Mouse (Mus musculus) G1E (cell line): ENCODE results near the gene Agap1. TPM values are rescaled to one million over a fixed set of nuclear protein-coding genes. Genes with fewer than 3 reads are reported as not detected.

Experiments
- ATAC-seq: 2 replicates; pipeline ENCODE4 v1.8.0; 2016; ENCODE audit warnings: mild to moderate bottlenecking; ENCODE audit not compliant: insufficient number of reproducible peaks, poor library complexity, low FRiP score, severe bottlenecking; ENCODE audit errors: extremely low read depth
- DNase-seq: peaks from one replicate; pipeline ENCODE4 v3.0.0; 2012; ENCODE audit warnings: low spot score
- H3K27me3 ChIP-seq: 2 replicates; pipeline ENCODE4 v1.6.1; 2012; ENCODE audit warnings: mild to moderate bottlenecking, low read length, inconsistent platforms; ENCODE audit not compliant: insufficient read depth
- H3K36me3 ChIP-seq: replicated peaks from 2 replicates; pipeline ENCODE3; 2012; ENCODE audit warnings: mild to moderate bottlenecking, inconsistent platforms
- H3K4me1 ChIP-seq: 2 replicates; pipeline ENCODE4 v1.6.1; 2012; ENCODE audit warnings: low read depth, low read length, inconsistent platforms, mixed read lengths; ENCODE audit not compliant: insufficient read depth
- H3K4me3 ChIP-seq: 2 replicates; pipeline ENCODE4 v1.5.1; 2012; ENCODE audit warnings: low read depth, mild to moderate bottlenecking, inconsistent platforms, low read length, moderate library complexity, mixed read lengths
- H3K9me3 ChIP-seq: replicated peaks from 2 replicates; pipeline ENCODE4 v1.6.1; 2012; ENCODE audit warnings: inconsistent platforms
- CTCF ChIP-seq: IDR thresholded peaks from 2 replicates; pipeline ENCODE4 v1.5.1; 2012; ENCODE audit warnings: low read depth, low read length, inconsistent platforms, mixed read lengths
- GATA1 ChIP-seq: IDR thresholded peaks from 2 replicates; pipeline ENCODE4 v1.6.1; 2012; ENCODE audit warnings: borderline replicate concordance, low read length, inconsistent platforms, mixed read lengths
- GATA2 ChIP-seq: IDR thresholded peaks from 2 replicates; pipeline ENCODE4 v1.6.1; 2012; ENCODE audit warnings: low read depth, low read length, inconsistent platforms, borderline replicate concordance
- POLR2AphosphoS5 ChIP-seq: IDR thresholded peaks from 2 replicates; pipeline ENCODE4 v1.6.1; 2012; ENCODE audit warnings: low read depth, low read length, inconsistent platforms; ENCODE audit not compliant: insufficient replicate concordance
- TAL1 ChIP-seq: conservative IDR thresholded peaks from 2 replicates; pipeline ENCODE4 v1.6.1; 2012; ENCODE audit warnings: low read depth, low read length, inconsistent platforms, mixed read lengths
- polyA plus RNA-seq: library from polyadenylated mRNA; stranded (reverse); fragments of >175 nt; gene quantifications from 2 replicates; pipeline ENCODE4 v1.2.3, GENCODE M21; 2012
- total RNA-seq, 2 experiments: library from RNA; stranded (forward) in 1 of 2; stranded (reverse) in 1 of 2; fragments of 200-1000 nt in 1 of 2; fragments of >200 nt in 1 of 2; fragmentation: Nextera tagmentation in 1 of 2; gene quantifications; 2 replicates each; pipeline ENCODE4 v1.2.3; 2014 to 2017

The Agap1 gene
- total and polyA plus RNA-seq, 3 experiments = 0.01 to 0.45 (median 0.16) TPM

DNA sequence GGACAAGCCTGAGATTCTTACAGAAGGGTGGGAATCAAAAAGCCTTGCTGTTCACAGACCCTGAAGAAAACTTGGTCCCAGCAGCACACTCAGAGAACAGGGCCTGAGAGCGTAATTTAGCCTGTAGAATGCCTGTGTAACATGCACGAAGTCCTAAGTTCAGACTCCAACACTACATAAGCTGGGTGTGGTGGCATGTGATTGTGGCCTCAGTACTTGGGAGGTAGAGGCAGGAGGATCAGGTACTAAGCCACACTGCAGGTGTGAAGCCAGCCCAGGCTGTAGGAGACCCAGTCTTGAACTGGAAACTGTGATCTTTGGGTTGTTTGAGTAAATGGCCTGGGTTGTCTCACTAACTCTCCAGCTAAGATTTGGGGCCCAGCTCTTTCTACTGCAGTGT lies 180.5 kb downstream of the Agap1 start:
- no peak for DNase-seq
- Histone ChIP-seq H3K4me3 (no peak overlapping the region), H3K9me3 (peaks cover 90% of the 10 kb centered on the region), H3K27me3 (no peaks in the 10 kb centered on the region; the same call in 1 of the 2 replicates), H3K36me3 (no peaks in the 10 kb centered on the region), H3K4me1 (no peaks in the 10 kb centered on the region)
- TF ChIP-seq TAL1 = no peak
- no peak for TF ChIP-seq CTCF
- no peak for TF ChIP-seq GATA1
- TF ChIP-seq POLR2AphosphoS5 = no peak
- TF ChIP-seq GATA2 = no peak
- ATAC-seq = no peak

DNA sequence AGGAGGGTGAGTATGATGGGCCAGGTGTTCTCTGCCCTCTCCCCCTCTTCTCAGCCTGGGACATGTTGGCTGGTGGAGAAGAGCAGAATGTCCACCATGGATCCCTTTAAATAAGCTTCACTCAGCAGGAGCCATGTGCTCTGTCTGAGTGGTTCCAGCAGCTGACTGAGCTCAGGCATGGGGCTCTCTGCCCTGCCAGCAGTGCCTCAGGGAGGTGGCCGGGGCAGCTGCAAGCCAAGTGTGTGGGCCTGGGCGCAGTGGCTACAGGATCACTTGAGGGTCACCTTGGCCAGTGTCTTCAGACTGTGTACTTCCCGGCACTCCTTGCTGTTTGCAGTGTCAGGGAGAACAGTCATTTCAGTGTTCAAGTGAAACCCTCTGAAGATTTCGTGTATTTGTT lies 183.1 kb downstream of the Agap1 start:
- no peaks in the 10 kb centered on the region; the same call in 1 of the 2 replicates for H3K27me3 ChIP-seq
- no peaks in the 10 kb centered on the region for H3K4me1 ChIP-seq
- DNase-seq (no peak), ATAC-seq (no peak)
- TF ChIP-seq GATA2 = no peak
- no peak for TF ChIP-seq GATA1
- no peak for TF ChIP-seq TAL1
- no peak for TF ChIP-seq CTCF
- TF ChIP-seq POLR2AphosphoS5 = no peak
- H3K36me3 ChIP-seq = no peaks in the 10 kb centered on the region
- H3K9me3 ChIP-seq = peaks cover 89% of the 10 kb centered on the region
- no peak overlapping the region for H3K4me3 ChIP-seq

DNA sequence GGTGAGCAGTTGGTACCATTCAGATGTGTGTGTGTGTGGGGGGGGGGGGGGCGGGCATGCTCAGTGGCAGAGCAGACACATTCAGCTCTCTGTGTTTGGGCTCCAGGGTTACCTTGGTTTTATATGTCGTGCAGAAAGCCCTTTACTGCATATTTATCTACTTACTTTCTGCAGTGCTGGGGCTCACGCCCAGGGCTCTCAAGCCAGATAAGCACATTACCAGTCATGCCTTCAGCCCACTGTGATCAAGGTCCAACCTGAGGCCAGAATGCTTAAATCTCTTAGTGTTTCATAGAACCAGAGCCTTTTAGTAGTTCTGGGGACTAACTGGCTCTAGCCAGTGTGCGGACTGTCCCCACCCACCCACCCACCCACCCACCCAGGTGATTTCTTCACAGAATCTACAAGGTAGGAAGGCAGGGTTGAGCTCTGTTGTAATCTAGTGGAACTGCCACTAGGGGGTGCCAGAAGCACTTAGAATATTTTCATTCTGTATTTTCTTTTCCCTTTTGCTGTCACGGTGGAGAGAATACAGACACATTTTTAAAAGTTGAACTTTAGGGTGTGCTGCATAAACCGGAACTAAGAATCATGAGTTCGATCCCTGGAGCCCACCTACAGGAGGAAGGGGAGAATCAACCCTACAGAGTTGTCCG lies 189.0 kb downstream of the Agap1 start:
- Histone ChIP-seq H3K27me3 (no peaks in the 10 kb centered on the region; the same call in 1 of the 2 replicates), H3K36me3 (no peaks in the 10 kb centered on the region), H3K4me3 (no peak overlapping the region), H3K4me1 (no peaks in the 10 kb centered on the region), H3K9me3 (peaks cover 81% of the 10 kb centered on the region)
- no peak for TF ChIP-seq TAL1
- no peak for TF ChIP-seq POLR2AphosphoS5
- TF ChIP-seq GATA2 = no peak
- TF ChIP-seq GATA1 = no peak
- ATAC-seq (no peak), DNase-seq (no peak)

DNA sequence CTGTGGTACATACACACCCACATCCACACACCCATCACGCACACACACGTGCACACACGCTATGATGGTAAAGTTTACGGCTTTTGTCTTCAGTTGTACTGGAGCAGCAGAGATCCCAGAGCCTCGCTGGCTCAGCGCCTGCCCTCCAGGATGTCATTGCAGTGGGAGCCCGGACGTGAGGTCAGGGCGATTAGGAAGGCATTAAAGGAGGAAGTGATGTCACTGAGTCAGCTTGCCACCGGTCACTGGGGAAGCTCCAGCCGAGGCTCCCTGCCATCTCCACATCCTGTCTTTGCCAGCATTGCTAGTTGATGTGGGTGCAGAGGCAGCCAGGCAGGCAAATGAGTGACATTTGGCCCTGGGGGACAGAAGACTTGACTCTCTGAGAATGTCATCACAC lies 189.5 kb downstream of the Agap1 start:
- TF ChIP-seq TAL1 (no peak), POLR2AphosphoS5 (no peak), CTCF (no peak), GATA1 (no peak), GATA2 (no peak)
- Histone ChIP-seq H3K4me3 (no peak overlapping the region; the same call in 1 of the 2 replicates), H3K9me3 (peaks cover 79% of the 10 kb centered on the region), H3K27me3 (no peaks in the 10 kb centered on the region; the same call in 1 of the 2 replicates), H3K36me3 (no peaks in the 10 kb centered on the region), H3K4me1 (no peaks in the 10 kb centered on the region)
- ATAC-seq (no peak), DNase-seq (no peak)

DNA sequence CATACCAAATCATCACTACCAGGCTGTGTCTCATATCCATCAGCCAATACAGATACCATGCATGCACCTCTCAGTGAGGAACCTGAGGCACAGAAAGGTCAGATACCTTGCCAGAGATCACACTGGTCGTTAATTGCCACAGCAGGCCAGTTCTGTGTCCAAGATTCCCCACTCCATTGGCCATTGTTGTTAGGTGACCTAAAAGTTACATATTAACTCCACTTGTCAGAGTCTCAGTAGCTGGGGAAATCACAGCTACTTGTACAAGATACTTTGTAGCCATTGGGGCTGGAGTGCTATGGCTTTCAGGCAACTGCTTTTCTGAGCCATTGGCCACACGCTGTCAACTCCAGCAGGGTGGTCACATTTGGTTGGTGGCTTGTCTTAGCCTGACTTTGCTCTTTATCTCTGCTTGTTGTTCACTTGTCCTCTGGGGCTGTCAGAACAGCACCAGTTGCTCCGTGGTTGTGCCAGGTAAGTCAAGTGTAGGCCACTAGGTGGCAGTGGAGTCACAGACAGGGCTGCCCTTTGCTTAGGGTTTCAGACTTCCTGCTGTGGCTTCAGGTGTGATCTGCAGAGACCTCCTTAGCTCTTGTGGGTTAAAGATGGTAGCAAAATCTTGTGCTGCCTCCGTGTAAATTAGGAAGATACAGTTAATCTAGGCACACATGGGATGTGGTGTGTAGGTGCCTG lies 191.9 kb downstream of the Agap1 start:
- DNase-seq (no peak), ATAC-seq (no peak)
- TF ChIP-seq GATA1 = no peak
- no peak for TF ChIP-seq CTCF
- no peak for TF ChIP-seq POLR2AphosphoS5
- TF ChIP-seq GATA2 = no peak
- no peak for TF ChIP-seq TAL1
- Histone ChIP-seq H3K4me1 (no peaks in the 10 kb centered on the region), H3K27me3 (no peaks in the 10 kb centered on the region; the same call in 1 of the 2 replicates), H3K36me3 (no peaks in the 10 kb centered on the region), H3K4me3 (no peak overlapping the region), H3K9me3 (peaks cover 74% of the 10 kb centered on the region)

DNA sequence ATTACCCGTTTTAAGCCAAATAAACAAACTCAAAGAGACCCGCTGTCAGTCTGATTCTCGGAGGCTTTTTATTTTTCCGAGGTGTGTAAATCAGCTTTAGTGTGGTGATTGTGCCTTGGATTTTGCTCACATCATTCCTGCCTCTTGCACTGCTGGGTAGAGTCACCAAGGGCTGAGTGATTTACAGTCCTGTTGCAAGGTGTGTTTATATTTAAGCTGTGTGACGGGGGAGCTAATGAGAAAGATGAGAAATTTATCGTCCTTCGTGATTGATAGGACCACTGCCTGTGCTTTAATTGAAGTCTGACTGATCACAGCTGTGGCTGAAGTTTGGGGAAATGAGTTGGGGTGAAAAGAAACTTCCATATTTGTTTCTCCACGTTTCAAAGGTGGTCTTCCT lies 192.9 kb downstream of the Agap1 start:
- Histone ChIP-seq H3K27me3 (no peaks in the 10 kb centered on the region; the same call in 1 of the 2 replicates), H3K4me1 (no peaks in the 10 kb centered on the region), H3K4me3 (no peak overlapping the region), H3K9me3 (peaks cover 76% of the 10 kb centered on the region), H3K36me3 (no peaks in the 10 kb centered on the region)
- ATAC-seq (no peak), DNase-seq (no peak)
- TF ChIP-seq CTCF = no peak
- TF ChIP-seq TAL1 = no peak
- no peak for TF ChIP-seq GATA1
- no peak for TF ChIP-seq POLR2AphosphoS5
- TF ChIP-seq GATA2 = no peak

DNA sequence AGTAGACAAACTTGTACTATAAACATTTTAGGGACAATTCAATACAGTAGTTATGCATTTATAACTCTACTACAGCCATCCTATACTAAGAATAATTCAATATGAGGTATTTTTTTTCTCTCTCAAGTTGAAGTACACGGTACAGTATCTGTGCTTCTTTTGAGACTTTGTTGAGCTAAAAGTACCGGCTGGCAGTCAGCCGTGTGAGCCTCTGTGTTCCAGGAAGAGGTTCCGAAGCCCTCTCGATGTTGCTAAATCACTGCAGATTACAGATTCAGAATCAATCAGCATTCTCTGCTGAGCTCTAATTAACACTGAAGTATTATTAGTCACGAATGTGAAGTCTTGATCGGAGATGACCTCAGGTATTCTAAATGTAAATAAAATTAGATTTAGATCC lies 196.0 kb downstream of the Agap1 start:
- Histone ChIP-seq H3K4me1 (no peaks in the 10 kb centered on the region), H3K9me3 (peaks cover 75% of the 10 kb centered on the region), H3K27me3 (no peaks in the 10 kb centered on the region), H3K36me3 (no peaks in the 10 kb centered on the region), H3K4me3 (no peak overlapping the region)
- TF ChIP-seq POLR2AphosphoS5 (no peak), GATA1 (no peak), TAL1 (no peak), CTCF (no peak), GATA2 (no peak)
- DNase-seq = no peak
- no peak for ATAC-seq
